Mouse (Mus musculus) liver, embryonic 13.5 days (tissue): ENCODE results near the gene Pcnp. TPM values are rescaled to one million over a fixed set of nuclear protein-coding genes. Genes with fewer than 3 reads are reported as not detected.

Experiments used
- ATAC-seq: fragments of 200-750 bp; cut with Nextera tagmentation; 2 replicates; pipeline ENCODE4 v1.8.0; 2017; ENCODE audit warnings: low read depth, mild to moderate bottlenecking, moderate number of reproducible peaks, moderate library complexity
- DNase-seq: peaks from one replicate; pipeline ENCODE4 v3.0.0; 2022
- H3K27ac ChIP-seq: fragments of 300-500 bp; sonication (generic); 2 replicates; pipeline ENCODE4 v1.5.1; 2015; ENCODE audit warnings: moderate library complexity, mild to moderate bottlenecking, inconsistent platforms
- H3K27me3 ChIP-seq: fragments of 300-500 bp; sonication (generic); 2 replicates; pipeline ENCODE4 v1.6.1; 2015; ENCODE audit warnings: mild to moderate bottlenecking, inconsistent platforms
- H3K36me3 ChIP-seq: fragments of 300-500 bp; sonication (generic); 2 replicates; pipeline ENCODE4 v1.6.1; 2015; ENCODE audit warnings: mild to moderate bottlenecking, inconsistent platforms
- H3K4me1 ChIP-seq: fragments of 300-500 bp; sonication (generic); replicated peaks from 2 replicates; pipeline ENCODE4 v1.6.1; 2015; ENCODE audit warnings: inconsistent platforms
- H3K4me2 ChIP-seq: fragments of 300-500 bp; sonication (generic); 2 replicates; pipeline ENCODE4 v1.6.1; 2015; ENCODE audit warnings: inconsistent platforms, mild to moderate bottlenecking, moderate library complexity
- H3K4me3 ChIP-seq: fragments of 300-500 bp; sonication (generic); replicated peaks from 2 replicates; pipeline ENCODE4 v1.5.1; 2015; ENCODE audit warnings: mild to moderate bottlenecking, inconsistent platforms
- H3K9ac ChIP-seq: fragments of 300-500 bp; sonication (generic); 2 replicates; pipeline ENCODE4 v1.6.1; 2015; ENCODE audit warnings: mild to moderate bottlenecking, inconsistent platforms
- H3K9me3 ChIP-seq: fragments of 300-500 bp; sonication (generic); replicated peaks from 2 replicates; pipeline ENCODE4 v1.6.1; 2016; ENCODE audit warnings: inconsistent platforms
- WGBS: fragments of 180-500 bp; shearing (Covaris S2); methylation state at CpG from one replicate; pipeline ENCODE4 v1.1.7; 2015; ENCODE audit not compliant: insufficient replicate concordance; 5-methylcytosine and 5-hydroxymethylcytosine counted together
- polyA plus RNA-seq: library from polyadenylated mRNA; unstranded; fragments of >200 nt; fragmentation: Nextera tagmentation; extraction: Ambion mirVana; gene quantifications from 2 replicates; pipeline ENCODE4 v1.2.1, GENCODE M21; 2015

Gene Pcnp
- polyA plus RNA-seq, 1 experiment from 2014 or later: 126 TPM

DNA sequence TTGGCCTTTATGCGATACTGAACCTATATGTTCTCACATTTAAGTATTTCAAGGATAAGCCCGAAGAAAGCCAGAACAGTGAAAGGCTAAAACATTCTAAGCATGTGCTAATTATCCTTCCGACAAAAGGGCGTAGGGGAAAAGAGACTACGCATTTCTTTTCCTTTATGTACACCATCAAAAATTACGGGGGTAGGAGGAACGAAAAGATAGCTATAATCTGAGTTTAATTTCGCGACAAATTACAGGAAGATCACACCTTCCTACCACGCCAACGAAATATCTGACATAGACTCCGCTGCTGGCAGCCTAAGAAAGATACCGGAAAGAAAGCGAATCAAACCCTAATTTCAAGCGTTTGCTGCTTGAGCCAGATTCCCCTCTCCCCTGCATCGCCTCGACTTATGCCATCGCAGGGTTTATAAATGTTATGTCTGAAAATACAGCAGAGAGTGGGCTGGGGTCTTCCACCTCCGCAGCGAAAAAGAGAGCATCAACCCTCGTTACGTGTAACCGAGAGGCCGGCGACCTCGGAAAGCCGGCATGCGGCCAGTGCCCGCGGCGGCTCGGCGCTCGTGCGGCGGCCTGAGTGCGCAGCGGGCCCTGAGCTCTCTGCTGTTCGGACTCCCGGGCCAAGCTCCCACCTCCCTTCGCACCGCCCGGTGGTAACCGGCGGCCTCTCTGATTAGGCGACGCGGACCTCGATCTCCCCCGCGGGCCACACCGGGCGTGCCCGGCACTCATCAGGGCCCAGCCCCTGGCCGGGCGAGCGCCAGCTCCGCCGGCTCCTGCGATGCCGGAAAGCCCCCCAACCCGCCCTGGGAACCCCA is 602 bp downstream of the Pcnp start:
- peak overlapping the region; percentile 92 for H3K27ac ChIP-seq
- peaks cover 41% of the 10 kb centered on the region for H3K36me3 ChIP-seq
- no peaks in the 10 kb centered on the region for H3K9me3 ChIP-seq
- H3K27me3 ChIP-seq: no peaks in the 10 kb centered on the region
- peak overlapping the region; percentile 82 for H3K4me3 ChIP-seq
- WGBS: under 1% methylated on average over 60 of the region's 62 CpGs
- DNase-seq (no peak), ATAC-seq (peak; percentile 93)
- H3K9ac ChIP-seq: peak overlapping the region; percentile 94
- peaks cover 48% of the 10 kb centered on the region for H3K4me1 ChIP-seq
- peak overlapping the region; percentile 84 for H3K4me2 ChIP-seq

DNA sequence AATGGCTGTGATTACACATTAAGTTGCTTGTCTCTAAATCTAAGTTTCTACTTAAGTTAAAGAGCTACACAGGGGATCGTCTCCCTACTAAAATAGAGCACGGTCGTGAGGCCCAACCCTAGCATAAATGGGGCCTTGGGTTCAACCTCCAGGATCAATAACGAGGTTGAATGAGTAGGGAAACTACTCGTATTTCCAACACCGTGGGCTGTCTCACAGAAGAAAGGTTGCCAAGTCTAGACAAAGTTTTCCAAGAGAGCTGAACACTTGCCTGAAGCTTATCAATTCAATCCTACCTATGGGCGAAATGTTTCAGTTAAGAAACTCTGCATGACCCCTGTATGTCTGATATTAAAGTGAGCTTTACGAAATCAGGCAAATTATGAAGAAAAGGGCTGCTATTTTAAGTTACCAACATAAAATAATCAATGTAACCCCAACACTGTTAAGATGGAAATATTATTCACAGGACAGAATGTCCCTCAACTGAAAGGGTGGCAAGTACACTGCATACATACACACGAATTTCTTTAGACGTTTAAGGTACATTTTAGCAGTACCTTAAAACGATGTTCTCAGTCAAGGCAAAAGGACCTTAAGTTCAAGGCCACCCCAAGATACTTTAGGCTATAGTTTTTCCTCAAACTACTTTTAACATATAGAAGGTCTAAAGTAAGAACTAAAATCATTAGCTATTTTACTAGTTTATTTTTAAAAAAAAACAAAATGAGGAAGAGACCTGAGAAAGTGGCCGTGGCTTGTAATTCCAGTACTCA is 1.5 kb downstream of the Pcnp start:
- peak overlapping the region; percentile 82 for H3K4me3 ChIP-seq
- H3K36me3 ChIP-seq: peaks cover 35% of the 10 kb centered on the region
- peak overlapping the region; percentile 94 for H3K9ac ChIP-seq
- H3K4me2 ChIP-seq: peak overlapping the region; percentile 84
- peak overlapping the region; percentile 92 for H3K27ac ChIP-seq
- no peaks in the 10 kb centered on the region for H3K9me3 ChIP-seq
- no peak for ATAC-seq
- WGBS: 29% methylated on average over 12 of the region's 12 CpGs
- H3K27me3 ChIP-seq: no peaks in the 10 kb centered on the region
- H3K4me1 ChIP-seq: peaks cover 48% of the 10 kb centered on the region
- no peak for DNase-seq

DNA sequence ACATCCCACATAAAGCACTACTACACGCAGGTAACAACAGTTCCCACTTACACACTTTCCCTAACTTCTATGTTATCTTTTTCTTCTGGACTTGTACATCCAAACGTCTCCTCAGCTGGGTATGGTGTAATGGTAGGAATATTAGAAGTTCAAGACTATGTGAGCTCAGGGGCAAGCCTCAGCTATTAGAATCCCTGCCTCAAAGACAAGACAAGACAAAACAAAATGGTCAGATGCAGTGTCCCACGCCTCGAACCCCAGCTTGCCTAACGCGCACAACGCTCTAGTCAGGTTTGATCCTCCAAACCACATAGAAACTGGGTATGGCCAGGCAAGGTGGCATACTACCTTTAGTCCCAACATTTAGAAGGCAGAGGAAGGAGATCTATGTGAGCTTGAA is 9.9 kb downstream of the Pcnp start:
- Histone ChIP-seq H3K4me3 (no peak overlapping the region), H3K4me2 (no peak overlapping the region), H3K9me3 (no peaks in the 10 kb centered on the region), H3K36me3 (peaks cover 66% of the 10 kb centered on the region), H3K27me3 (no peaks in the 10 kb centered on the region), H3K4me1 (no peaks in the 10 kb centered on the region), H3K27ac (no peak overlapping the region), H3K9ac (no peak overlapping the region)
- WGBS: 94% methylated on average over 7 of the region's 7 CpGs
- no peak for ATAC-seq
- DNase-seq: no peak

DNA sequence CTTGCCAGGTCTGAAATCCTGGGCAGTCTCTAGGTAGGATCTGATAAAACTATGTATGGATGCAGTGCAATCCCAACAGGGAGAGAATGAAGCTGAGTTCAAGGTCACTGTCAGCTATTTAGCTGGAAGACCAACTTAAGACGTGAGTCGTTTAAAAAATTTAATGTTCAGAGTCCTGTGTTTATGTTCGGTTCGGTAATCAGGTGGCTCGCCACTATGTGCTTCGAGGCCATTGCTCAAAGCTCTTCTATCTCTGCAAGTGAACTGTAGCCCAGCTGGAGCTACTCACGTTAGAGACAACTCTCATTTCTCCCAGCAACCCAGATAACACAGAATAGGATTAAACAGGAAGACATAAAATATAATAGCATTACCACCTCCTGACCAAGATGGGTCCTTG is 15.5 kb downstream of the Pcnp start:
- Histone ChIP-seq H3K9me3 (0 out of 2 replicates have a peak, but pooled peaks cover 4% of the 10 kb centered on the region), H3K4me3 (no peak overlapping the region), H3K27ac (no peak overlapping the region), H3K36me3 (peaks cover 57% of the 10 kb centered on the region), H3K4me2 (no peak overlapping the region), H3K27me3 (no peaks in the 10 kb centered on the region), H3K9ac (no peak overlapping the region), H3K4me1 (no peaks in the 10 kb centered on the region)
- ATAC-seq: no peak
- 77% methylated on average over 7 of the region's 7 CpGs for WGBS
- no peak for DNase-seq

DNA sequence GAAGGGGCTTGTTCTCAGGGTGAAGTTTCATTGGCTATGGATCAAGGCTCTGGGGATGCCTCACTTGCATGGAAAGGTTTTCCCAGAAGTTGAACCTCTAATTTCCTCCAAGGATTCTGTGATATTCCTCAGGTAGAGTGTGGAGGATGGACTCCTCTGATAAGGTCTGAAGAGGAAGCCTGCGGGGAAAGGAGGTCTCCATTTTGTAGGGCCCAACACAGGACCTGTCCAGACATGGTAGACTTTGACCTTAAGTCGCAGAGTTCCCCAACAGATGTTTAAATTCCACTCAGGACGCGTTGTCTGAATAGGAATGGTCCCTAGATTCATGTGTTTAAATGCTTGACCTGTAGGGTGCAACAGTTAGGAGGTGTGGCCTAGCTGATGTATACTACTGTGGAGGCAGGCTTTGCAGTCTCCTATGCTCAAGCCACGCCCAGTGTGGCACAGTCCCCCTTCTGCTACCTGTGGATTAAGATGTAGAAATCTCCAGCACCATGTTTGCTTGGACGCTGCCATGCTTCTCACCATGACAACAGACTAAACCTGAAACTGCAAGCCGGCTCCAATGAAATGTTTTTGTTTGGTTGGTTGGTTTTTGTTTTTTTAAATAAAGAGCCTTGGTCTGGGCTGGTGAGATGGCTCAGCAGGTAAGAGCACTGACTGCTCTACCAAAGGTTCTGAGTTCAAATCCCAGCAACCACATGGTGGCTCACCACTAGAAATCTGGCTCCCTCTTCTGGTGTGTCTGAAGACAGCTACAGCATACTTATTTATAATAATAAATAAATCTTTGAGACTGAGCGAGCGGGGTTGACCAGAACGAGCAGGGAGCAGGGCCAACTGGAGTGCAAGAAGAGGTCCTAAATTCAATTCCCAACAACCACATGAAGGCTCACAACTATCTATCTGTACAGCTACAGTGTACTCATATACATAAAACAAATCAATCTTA is 16.5 kb downstream of the Pcnp start:
- peaks cover 48% of the 10 kb centered on the region for H3K36me3 ChIP-seq
- no peak for DNase-seq
- no peak overlapping the region for H3K4me2 ChIP-seq
- WGBS: 88% methylated on average over 10 of the region's 10 CpGs
- H3K27ac ChIP-seq: no peak overlapping the region
- no peak overlapping the region for H3K4me3 ChIP-seq
- ATAC-seq: no peak; the same call in 1 of the 2 replicates
- H3K4me1 ChIP-seq: no peaks in the 10 kb centered on the region
- no peaks in the 10 kb centered on the region for H3K27me3 ChIP-seq
- H3K9me3 ChIP-seq: 0 out of 2 replicates have a peak, but pooled peaks cover 4% of the 10 kb centered on the region
- no peak overlapping the region for H3K9ac ChIP-seq

GRCm38 (mm10) chr16:56008862-56009261 is 20.7 kb downstream of the Pcnp start:
- H3K36me3 ChIP-seq: peaks cover 55% of the 10 kb centered on the region
- H3K4me1 ChIP-seq: no peaks in the 10 kb centered on the region
- no peak for DNase-seq
- H3K9ac ChIP-seq: no peak overlapping the region
- no peak for ATAC-seq
- H3K27me3 ChIP-seq: no peaks in the 10 kb centered on the region
- 72% methylated on average over 1 of the region's 1 CpGs for WGBS
- no peak overlapping the region for H3K27ac ChIP-seq
- 0 out of 2 replicates have a peak, but pooled peaks cover 4% of the 10 kb centered on the region for H3K9me3 ChIP-seq
- H3K4me3 ChIP-seq: no peak overlapping the region
- H3K4me2 ChIP-seq: no peak overlapping the region

- ATAC-seq: no peak
- H3K36me3 ChIP-seq: peaks cover 55% of the 10 kb centered on the region
- H3K9me3 ChIP-seq: no peaks in the 10 kb centered on the region
- H3K27me3 ChIP-seq: no peaks in the 10 kb centered on the region
- H3K4me1 ChIP-seq: no peaks in the 10 kb centered on the region
- no peak overlapping the region for H3K27ac ChIP-seq
- H3K9ac ChIP-seq: no peak overlapping the region
- WGBS: 87% methylated on average over 11 of the region's 11 CpGs
- H3K4me3 ChIP-seq: no peak overlapping the region
- no peak for DNase-seq
- no peak overlapping the region for H3K4me2 ChIP-seq
These were observed 22.7 kb downstream of the Pcnp start for GRCm38 (mm10) chr16:56006798-56007197.

DNA sequence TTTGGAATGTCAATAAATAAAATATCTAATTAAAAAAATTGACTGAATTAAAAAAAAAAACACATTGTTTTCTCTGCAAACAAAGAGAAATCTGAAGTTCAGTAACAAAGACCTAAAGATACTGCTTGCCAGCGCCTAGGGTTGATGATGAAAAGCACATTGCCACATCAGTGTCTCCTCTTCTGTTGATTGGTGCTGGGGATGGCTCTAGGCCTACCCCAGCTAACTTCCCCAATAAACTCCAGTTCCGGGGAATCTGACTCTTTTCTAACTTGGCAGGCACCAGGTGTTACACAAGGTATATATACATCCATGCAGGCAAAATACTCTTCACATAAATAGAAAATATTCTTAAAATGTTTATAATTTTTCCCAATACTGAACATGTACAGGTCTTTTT is 35.3 kb downstream of the Pcnp start:
- H3K9ac ChIP-seq: no peak overlapping the region
- ATAC-seq (no peak), DNase-seq (no peak)
- H3K36me3 ChIP-seq: peaks cover 74% of the 10 kb centered on the region
- no peak overlapping the region for H3K4me2 ChIP-seq
- H3K27ac ChIP-seq: no peak overlapping the region
- no peak overlapping the region for H3K4me3 ChIP-seq
- WGBS: 81% methylated on average over 2 of the region's 2 CpGs
- H3K27me3 ChIP-seq: no peaks in the 10 kb centered on the region
- no peaks in the 10 kb centered on the region for H3K9me3 ChIP-seq
- H3K4me1 ChIP-seq: no peaks in the 10 kb centered on the region

DNA sequence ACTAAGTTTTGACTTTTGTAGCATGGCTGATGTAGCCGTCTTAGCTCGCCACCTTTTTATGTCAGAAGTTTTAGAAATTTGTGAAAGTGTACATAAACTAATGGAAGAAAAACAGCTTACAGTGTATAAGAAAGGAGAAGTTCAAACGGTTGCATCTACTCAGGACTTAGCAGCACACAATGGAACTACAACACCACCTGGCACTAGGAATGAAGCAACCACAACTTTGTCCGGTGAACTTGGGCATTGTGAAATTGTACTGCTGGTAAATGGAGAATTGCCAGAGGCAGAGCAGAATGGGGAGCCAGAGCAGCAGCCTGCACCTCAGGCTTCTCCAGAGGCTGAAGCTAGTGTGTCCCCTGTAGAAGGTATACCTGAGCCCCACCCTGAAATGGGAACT is 39.2 kb downstream of the Pcnp start:
- Histone ChIP-seq H3K9ac (no peak overlapping the region), H3K27ac (no peak overlapping the region), H3K4me3 (no peak overlapping the region), H3K36me3 (peaks cover 68% of the 10 kb centered on the region), H3K4me1 (no peaks in the 10 kb centered on the region), H3K9me3 (no peaks in the 10 kb centered on the region), H3K27me3 (no peaks in the 10 kb centered on the region), H3K4me2 (no peak overlapping the region)
- 76% methylated on average over 4 of the region's 4 CpGs for WGBS
- DNase-seq: no peak
- no peak for ATAC-seq

DNA sequence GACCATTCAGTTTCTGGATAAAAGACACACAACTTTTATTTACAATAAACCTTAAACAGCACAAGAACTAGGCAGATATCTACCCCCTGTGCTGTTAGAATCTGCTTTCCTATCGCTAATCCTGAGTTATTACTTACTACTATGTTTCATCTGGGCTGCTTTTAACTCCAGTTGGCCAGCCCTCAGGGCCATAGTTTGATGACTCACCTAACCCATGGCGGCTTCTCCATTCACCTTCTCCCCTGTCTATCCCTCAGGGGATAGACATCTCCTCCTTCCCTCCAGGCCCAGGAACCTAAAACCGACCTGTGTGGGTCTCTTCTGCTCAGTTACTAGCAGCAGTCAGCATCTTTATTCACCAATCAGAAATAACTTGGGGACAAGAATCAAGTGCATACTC is 43.5 kb downstream of the Pcnp start:
- Histone ChIP-seq H3K4me3 (no peak overlapping the region), H3K9me3 (no peaks in the 10 kb centered on the region), H3K4me2 (no peak overlapping the region), H3K4me1 (no peaks in the 10 kb centered on the region; the same call in 1 of the 2 replicates), H3K9ac (no peak overlapping the region), H3K27me3 (no peaks in the 10 kb centered on the region), H3K36me3 (peaks cover 70% of the 10 kb centered on the region), H3K27ac (no peak overlapping the region)
- ATAC-seq: no peak
- no peak for DNase-seq
- WGBS: 77% methylated on average over 3 of the region's 3 CpGs

DNA sequence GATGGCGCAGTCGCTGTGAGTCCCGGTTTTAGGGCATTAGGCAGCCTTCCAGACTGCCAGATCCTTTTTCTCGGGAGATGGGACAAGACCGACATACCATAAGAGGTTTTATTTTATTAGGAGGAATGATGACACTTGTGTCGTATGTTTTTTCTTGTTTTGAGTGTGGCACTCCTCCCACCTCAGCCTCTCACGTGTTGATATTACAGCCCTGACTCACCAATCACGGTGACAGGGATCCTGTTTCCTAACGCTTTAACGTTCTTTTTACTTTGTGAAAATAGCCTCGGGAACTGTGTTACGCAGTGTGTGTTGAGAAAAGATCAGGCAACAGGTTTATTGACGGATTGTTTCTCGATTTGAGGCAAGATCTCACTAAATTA is 54.6 kb downstream of the Pcnp start:
- Histone ChIP-seq H3K4me2 (peak overlapping the region; percentile 90), H3K4me3 (peak overlapping the region; percentile 100), H3K36me3 (peaks cover 41% of the 10 kb centered on the region), H3K4me1 (peaks cover 55% of the 10 kb centered on the region), H3K9ac (peak overlapping the region; percentile 100), H3K9me3 (no peaks in the 10 kb centered on the region), H3K27me3 (no peaks in the 10 kb centered on the region), H3K27ac (peak overlapping the region; percentile 95)
- peak; percentile 32 for DNase-seq
- no peak for ATAC-seq
- 8% methylated on average over 14 of the region's 14 CpGs for WGBS
